Comparison of ENCODE assay signal across 8 mouse cellular contexts in the genomic region with DNA sequence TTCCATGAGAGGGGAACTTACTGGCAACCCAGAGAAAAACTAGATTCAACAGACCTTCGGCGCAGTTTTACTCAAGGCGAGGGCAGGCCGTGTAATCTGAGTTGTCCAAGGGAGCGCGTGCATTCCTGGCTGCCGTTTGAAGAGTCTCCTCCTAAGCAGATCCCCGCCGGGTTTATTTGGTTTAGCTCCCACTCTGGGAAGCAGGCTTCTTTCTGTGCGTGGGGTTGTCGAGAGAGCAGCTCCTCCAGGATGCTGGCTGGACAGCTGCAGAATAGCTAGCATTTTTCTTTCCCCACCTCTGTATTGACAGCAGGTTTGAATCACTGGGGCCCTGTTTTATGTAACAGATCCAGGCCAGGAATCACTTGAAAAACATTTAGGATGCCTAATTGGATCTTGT.
DNase-seq lines count a peak whose midpoint lies in the region; ATAC-seq lines count a peak whose summit lies in the region.
"Had no signal": no experiment of that assay in that cellular context is flagged by ENCODE, and none has a peak within 500 bp of the region (broad histone marks: within the 10 kb centered on the region; RNA-seq: fewer than 3 reads in every experiment).

No protein-coding gene starts in this region.

- H3K27me3 ChIP-seq in embryonic facial prominence, embryonic 12.5 days = no peaks in the 10 kb centered on the region
- H3K27me3 ChIP-seq in midbrain, embryonic 16.5 days (ENCODE audit: control insufficient read depth, insufficient read depth, low read depth, low read length) = no peaks in the 10 kb centered on the region
- H3K27me3 ChIP-seq: neural tube, embryonic 12.5 days had no signal

- DNase-seq in kidney, postnatal 14 days = peak; percentile 12
- no peak for DNase-seq in kidney, postnatal 25 days
- DNase-seq in heart, postnatal 10 days = peak; percentile 20 to 25
- DNase-seq in adrenal gland, adult 2 months = no peak
- DNase-seq in cerebellum, adult 11-12 months = no peak

- peak; percentile 7; the same call in 1 of the 2 replicates for ATAC-seq in embryonic facial prominence, embryonic 12.5 days (ENCODE audit: insufficient number of reproducible peaks, insufficient read depth, low FRiP score, low TSS enrichment)
- no peak for ATAC-seq in midbrain, embryonic 16.5 days

- H3K4me1 ChIP-seq in embryonic facial prominence, embryonic 12.5 days = peaks cover 33% of the 10 kb centered on the region
- peaks cover 8% of the 10 kb centered on the region for H3K4me1 ChIP-seq in midbrain, embryonic 16.5 days (ENCODE audit: control insufficient read depth, insufficient read depth, low read length)
- H3K4me1 ChIP-seq: neural tube, embryonic 12.5 days had no signal

- no peaks in the 10 kb centered on the region for H3K9me3 ChIP-seq in embryonic facial prominence, embryonic 12.5 days
- no peaks in the 10 kb centered on the region for H3K9me3 ChIP-seq in midbrain, embryonic 16.5 days (replicated peaks; ENCODE audit: control insufficient read depth, low read length, poor library complexity, severe bottlenecking)
- H3K9me3 ChIP-seq: neural tube, embryonic 12.5 days had no signal

- H3K9ac ChIP-seq in embryonic facial prominence, embryonic 12.5 days = no peak overlapping the region
- no peak overlapping the region for H3K9ac ChIP-seq in midbrain, embryonic 16.5 days (ENCODE audit: low read depth, low read length)
- H3K9ac ChIP-seq: neural tube, embryonic 12.5 days had no signal

- intact Hi-C loops in heart, postnatal 10 days (cut with DNase I) = no loop called here

- H3K27ac ChIP-seq in embryonic facial prominence, embryonic 12.5 days = peak overlapping the region; percentile 69
- peak overlapping the region; percentile 15; the same call in 1 of the 2 replicates for H3K27ac ChIP-seq in midbrain, embryonic 16.5 days (ENCODE audit: low read length)
- H3K27ac ChIP-seq: neural tube, embryonic 12.5 days had no signal

- no peak overlapping the region for H3K4me3 ChIP-seq in embryonic facial prominence, embryonic 12.5 days
- H3K4me3 ChIP-seq in midbrain, embryonic 16.5 days (ENCODE audit: low read depth, low read length) = no peak overlapping the region
- H3K4me3 ChIP-seq: neural tube, embryonic 12.5 days had no signal

- H3K36me3 ChIP-seq in embryonic facial prominence, embryonic 12.5 days = no peaks in the 10 kb centered on the region
- no peaks in the 10 kb centered on the region for H3K36me3 ChIP-seq in midbrain, embryonic 16.5 days (ENCODE audit: control insufficient read depth, insufficient read depth, low read length)
- H3K36me3 ChIP-seq: neural tube, embryonic 12.5 days had no signal

- 0 out of 2 replicates have a peak overlapping the region, but pooled peaks have one; percentile 11 for H3K4me2 ChIP-seq in embryonic facial prominence, embryonic 12.5 days (replicated peaks)
- no peak overlapping the region for H3K4me2 ChIP-seq in midbrain, embryonic 16.5 days (ENCODE audit: low read length)
- H3K4me2 ChIP-seq: neural tube, embryonic 12.5 days had no signal

- WGBS in embryonic facial prominence, embryonic 12.5 days = 8% methylated on average over 11 of the region's 11 CpGs
- WGBS in midbrain, embryonic 16.5 days = 30% methylated on average over 11 of the region's 11 CpGs

Comparison
In these comparisons a context has a peak if more than half of its experiments do, and no peak if none do; other contexts are left out.
1. DNase-seq: peak in kidney, postnatal 14 days (single experiment) and heart, postnatal 10 days (2 of 2); none in kidney, postnatal 25 days (0 of 2), adrenal gland, adult 2 months (single experiment) and cerebellum, adult 11-12 months (single experiment).